Mouse (Mus musculus): ENCODE data around the gene Eif4g2. TPM values are rescaled to one million over a fixed set of nuclear protein-coding genes. Genes with fewer than 3 reads are reported as not detected.

Gene Eif4g2
- polyA plus RNA-seq, 2 experiments, result 350 to 921 TPM

DNA sequence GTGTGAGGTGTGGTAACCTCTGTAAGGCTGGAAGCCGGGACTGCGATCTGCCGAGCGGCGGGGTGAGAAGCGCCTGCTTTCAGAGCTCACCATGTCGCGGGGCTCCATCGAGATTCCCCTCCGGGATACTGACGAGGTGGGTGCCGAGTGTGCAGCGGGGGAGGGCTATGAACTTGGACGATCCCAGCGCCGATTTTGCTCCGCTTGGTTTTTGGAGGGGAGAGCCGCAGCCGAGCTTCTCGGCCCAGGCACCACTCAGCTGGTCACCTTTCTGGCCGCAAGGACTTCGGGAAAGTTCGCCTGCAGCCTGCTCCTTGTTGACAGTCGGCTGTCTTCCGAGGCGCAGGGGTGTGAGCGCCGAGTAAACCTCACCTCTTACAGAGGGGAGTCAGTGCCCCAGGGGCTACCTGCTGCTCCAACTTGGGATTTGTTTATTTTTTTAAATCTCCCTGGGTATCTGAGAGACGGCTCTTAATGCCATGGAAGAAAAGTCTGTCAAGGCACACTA is 53.7 kb downstream of the Eif4g2 start:
- Histone ChIP-seq H3K4me3 (replicated peaks; ENCODE audit: low read length) (peak overlapping the region; percentile 92), H3K27ac (replicated peaks; ENCODE audit: low read depth, low read length) (peak overlapping the region; percentile 86), H3K4me1 (ENCODE audit: control insufficient read depth, insufficient read depth, low read length) (peaks cover 9% of the 10 kb centered on the region; the same call in 1 of the 2 replicates), H3K36me3 (ENCODE audit: control insufficient read depth, insufficient read depth, low read length) (peaks cover 22% of the 10 kb centered on the region), H3K4me2 (replicated peaks; ENCODE audit: low read depth, low read length, severe bottlenecking) (peak overlapping the region; percentile 77), H3K9ac (ENCODE audit: low read depth, low read length, severe bottlenecking) (peak overlapping the region; percentile 78), H3K27me3 (ENCODE audit: control insufficient read depth, insufficient read depth, low read length) (no peaks in the 10 kb centered on the region), H3K9me3 (ENCODE audit: control insufficient read depth, low read length) (no peaks in the 10 kb centered on the region)
- no peak for DNase-seq (ENCODE audit: low spot score)
- no peak; the same call in 1 of the 2 replicates for ATAC-seq (ENCODE audit: low FRiP score, low read depth)
- no peak for TF ChIP-seq POLR2A (IDR thresholded peaks at IDR 0.05; ENCODE audit: borderline replicate concordance, extremely low read depth, insufficient read depth, insufficient read length)
- under 1% methylated on average over 29 of the region's 29 CpGs for WGBS

DNA sequence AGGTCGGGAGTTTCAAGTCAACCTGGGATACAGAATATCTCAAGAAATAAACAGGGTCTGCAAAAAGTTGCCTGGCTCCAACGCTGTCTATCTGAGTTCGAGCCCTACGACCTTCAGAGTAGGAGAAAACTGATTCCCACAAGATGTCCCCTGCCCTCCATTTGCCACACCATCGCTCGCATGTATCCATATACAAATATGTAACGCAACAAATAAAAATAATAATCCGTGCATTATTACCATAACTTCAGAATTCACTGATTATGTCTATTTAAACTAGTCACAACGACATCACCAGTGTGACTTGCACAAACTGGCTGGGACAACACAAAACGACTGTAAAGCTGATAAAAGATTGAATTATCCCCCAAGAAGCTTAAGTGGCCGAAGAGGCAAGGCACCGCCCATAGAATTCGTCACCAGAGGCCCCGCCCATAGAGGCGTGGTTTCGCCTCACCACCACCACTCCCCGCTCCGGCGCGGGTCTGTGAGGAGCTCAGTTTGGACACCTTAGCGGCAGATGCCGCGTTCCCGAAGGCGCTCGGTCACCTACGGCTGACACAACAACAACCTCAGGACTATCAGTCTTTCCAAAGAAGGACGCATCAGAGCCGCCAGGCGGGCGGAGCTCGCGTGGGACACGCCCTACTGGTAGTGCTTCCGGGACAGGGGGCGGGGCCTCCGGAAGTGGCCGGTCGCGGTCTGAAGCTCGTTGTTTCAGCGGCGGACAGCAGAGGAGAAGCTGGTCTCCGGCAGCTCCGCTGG is 54.4 kb downstream of the Eif4g2 start, which contains the start of gene Ctr9:
Ctr9 (plus strand) TSS at position 671 of the 765 bp plus-strand sequence.
- 5% methylated on average over 45 of the region's 45 CpGs for WGBS
- H3K4me3 ChIP-seq (replicated peaks; ENCODE audit: low read length), result peak within 1 kb of the TSS; percentile 92
- peak within 1 kb of the TSS; percentile 78 for H3K9ac ChIP-seq (ENCODE audit: low read depth, low read length, severe bottlenecking)
- peak; percentile 97 for ATAC-seq (ENCODE audit: low FRiP score, low read depth)
- peaks cover 17% of the 10 kb centered on the region for H3K36me3 ChIP-seq (ENCODE audit: control insufficient read depth, insufficient read depth, low read length)
- peak; percentile 92 for DNase-seq (ENCODE audit: low spot score)
- peak; percentile 81; the same call in 1 of the 2 replicates for TF ChIP-seq POLR2A (IDR thresholded peaks at IDR 0.05; ENCODE audit: borderline replicate concordance, extremely low read depth, insufficient read depth, insufficient read length)
- peaks cover 9% of the 10 kb centered on the region; the same call in 1 of the 2 replicates for H3K4me1 ChIP-seq (ENCODE audit: control insufficient read depth, insufficient read depth, low read length)
- H3K4me2 ChIP-seq (replicated peaks; ENCODE audit: low read depth, low read length, severe bottlenecking), result peak within 1 kb of the TSS; percentile 77
- no peaks in the 10 kb centered on the region for H3K27me3 ChIP-seq (ENCODE audit: control insufficient read depth, insufficient read depth, low read length)
- no peaks in the 10 kb centered on the region for H3K9me3 ChIP-seq (ENCODE audit: control insufficient read depth, low read length)
- peak within 1 kb of the TSS; percentile 86 for H3K27ac ChIP-seq (replicated peaks; ENCODE audit: low read depth, low read length)

DNA sequence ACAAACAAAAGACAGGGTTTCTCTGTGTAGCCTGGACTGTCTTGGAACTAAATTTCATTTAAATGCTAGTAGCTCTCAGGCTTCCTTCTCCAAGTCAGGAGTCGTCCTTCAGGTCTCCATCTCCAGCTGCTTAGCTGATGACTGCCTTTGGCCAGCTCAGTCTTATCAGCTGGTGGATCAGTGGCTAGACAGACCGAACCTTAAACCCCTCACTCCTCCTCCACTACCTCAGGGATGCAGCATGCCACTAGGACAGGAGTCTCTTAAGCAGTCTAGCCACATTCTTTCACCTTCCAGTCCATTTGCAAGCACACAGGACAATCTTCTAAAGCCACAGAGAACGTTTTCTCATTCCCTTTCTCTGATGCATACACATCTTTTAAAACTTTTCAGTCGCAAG is 57.9 kb downstream of the Eif4g2 start:
- Histone ChIP-seq H3K27me3 (ENCODE audit: control insufficient read depth, insufficient read depth, low read length) (no peaks in the 10 kb centered on the region), H3K9ac (ENCODE audit: low read depth, low read length, severe bottlenecking) (no peak overlapping the region), H3K9me3 (ENCODE audit: control insufficient read depth, low read length) (no peaks in the 10 kb centered on the region), H3K27ac (replicated peaks; ENCODE audit: low read depth, low read length) (no peak overlapping the region), H3K4me2 (replicated peaks; ENCODE audit: low read depth, low read length, severe bottlenecking) (no peak overlapping the region), H3K4me3 (replicated peaks; ENCODE audit: low read length) (no peak overlapping the region), H3K4me1 (ENCODE audit: control insufficient read depth, insufficient read depth, low read length) (peaks cover 5% of the 10 kb centered on the region; the same call in 1 of the 2 replicates), H3K36me3 (ENCODE audit: control insufficient read depth, insufficient read depth, low read length) (no peaks in the 10 kb centered on the region)
- no peak for ATAC-seq (ENCODE audit: low FRiP score, low read depth)
- TF ChIP-seq POLR2A (IDR thresholded peaks at IDR 0.05; ENCODE audit: borderline replicate concordance, extremely low read depth, insufficient read depth, insufficient read length), result no peak
- 58% methylated on average over 4 of the region's 4 CpGs for WGBS
- no peak for DNase-seq (ENCODE audit: low spot score)

DNA sequence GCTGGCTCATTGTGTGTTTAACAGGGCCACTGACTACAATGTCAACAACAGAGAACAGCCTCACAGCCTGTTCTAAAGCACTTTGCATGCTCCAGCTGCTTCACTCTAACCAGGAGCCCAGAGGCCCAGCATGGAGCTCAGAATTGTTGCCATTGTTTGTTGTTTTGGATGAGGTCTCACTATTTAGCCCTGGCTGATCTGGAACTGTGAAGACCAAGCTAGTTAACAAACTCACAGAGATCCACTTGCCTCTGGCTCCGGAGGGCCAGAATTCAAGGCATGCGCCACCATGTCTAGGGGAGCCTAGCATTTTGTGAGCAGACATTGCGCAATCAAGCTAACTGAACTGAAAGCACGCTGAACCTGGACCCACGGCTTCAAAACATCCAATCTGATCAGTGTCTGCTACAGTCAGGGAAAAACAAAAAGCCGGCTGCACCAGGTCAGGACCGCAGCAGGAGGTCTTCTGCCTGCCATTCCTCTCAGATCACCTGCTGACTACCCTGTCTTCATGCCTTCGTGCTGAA is 58.7 kb downstream of the Eif4g2 start:
- no peak for DNase-seq (ENCODE audit: low spot score)
- WGBS, result 40% methylated on average over 8 of the region's 8 CpGs
- Histone ChIP-seq H3K4me3 (replicated peaks; ENCODE audit: low read length) (no peak overlapping the region), H3K4me1 (ENCODE audit: control insufficient read depth, insufficient read depth, low read length) (no peaks in the 10 kb centered on the region), H3K4me2 (replicated peaks; ENCODE audit: low read depth, low read length, severe bottlenecking) (no peak overlapping the region), H3K27me3 (ENCODE audit: control insufficient read depth, insufficient read depth, low read length) (no peaks in the 10 kb centered on the region), H3K9ac (ENCODE audit: low read depth, low read length, severe bottlenecking) (no peak overlapping the region), H3K27ac (replicated peaks; ENCODE audit: low read depth, low read length) (no peak overlapping the region), H3K36me3 (ENCODE audit: control insufficient read depth, insufficient read depth, low read length) (no peaks in the 10 kb centered on the region), H3K9me3 (ENCODE audit: control insufficient read depth, low read length) (no peaks in the 10 kb centered on the region)
- ATAC-seq (ENCODE audit: low FRiP score, low read depth), result no peak
- no peak for TF ChIP-seq POLR2A (IDR thresholded peaks at IDR 0.05; ENCODE audit: borderline replicate concordance, extremely low read depth, insufficient read depth, insufficient read length)

DNA sequence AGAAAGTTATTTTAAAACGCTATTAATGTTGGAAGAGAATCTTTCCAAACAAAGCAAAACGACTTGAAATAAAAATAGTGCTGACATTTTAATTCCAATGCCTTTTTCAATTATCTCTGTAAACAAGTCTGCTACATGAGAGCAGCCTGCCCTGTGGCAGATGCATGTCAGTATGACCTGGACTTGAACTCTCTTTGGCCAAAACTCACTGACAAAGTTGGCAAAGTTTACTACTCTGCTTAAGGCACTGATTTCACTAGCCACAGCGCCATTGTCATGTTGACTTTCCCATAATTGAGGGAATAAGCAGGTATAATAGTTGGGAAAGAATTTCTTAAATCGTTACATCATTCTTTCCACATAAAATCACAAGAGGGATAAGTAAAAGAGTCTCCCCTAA is 62.0 kb downstream of the Eif4g2 start:
- H3K4me1 ChIP-seq (ENCODE audit: control insufficient read depth, insufficient read depth, low read length), result no peaks in the 10 kb centered on the region
- H3K4me3 ChIP-seq (replicated peaks; ENCODE audit: low read length), result no peak overlapping the region
- no peaks in the 10 kb centered on the region for H3K27me3 ChIP-seq (ENCODE audit: control insufficient read depth, insufficient read depth, low read length)
- WGBS, result 67% methylated on average over 4 of the region's 4 CpGs
- H3K9me3 ChIP-seq (ENCODE audit: control insufficient read depth, low read length), result no peaks in the 10 kb centered on the region
- no peaks in the 10 kb centered on the region for H3K36me3 ChIP-seq (ENCODE audit: control insufficient read depth, insufficient read depth, low read length)
- no peak overlapping the region for H3K9ac ChIP-seq (ENCODE audit: low read depth, low read length, severe bottlenecking)
- no peak for TF ChIP-seq POLR2A (IDR thresholded peaks at IDR 0.05; ENCODE audit: borderline replicate concordance, extremely low read depth, insufficient read depth, insufficient read length)
- no peak for DNase-seq (ENCODE audit: low spot score)
- no peak for ATAC-seq (ENCODE audit: low FRiP score, low read depth)
- no peak overlapping the region for H3K27ac ChIP-seq (replicated peaks; ENCODE audit: low read depth, low read length)
- no peak overlapping the region for H3K4me2 ChIP-seq (replicated peaks; ENCODE audit: low read depth, low read length, severe bottlenecking)

Other genes with a start within 250 kb of the Eif4g2 start
- gene Rnf141, start 238.6 kb downstream of the Eif4g2 start, polyA plus RNA-seq (2012; rRNA removed), result 19.4 and 22.0 TPM in 2 replicates
- 21.6 and 22.3 TPM in 2 replicates for gene Rnf141, start 238.6 kb downstream of the Eif4g2 start, polyA plus RNA-seq (2014; fragmentation: Nextera tagmentation; extraction: Ambion mirVana)
- gene Lyve1, start 219.8 kb downstream of the Eif4g2 start, polyA plus RNA-seq (2012; rRNA removed), result 9.7 and 10.6 TPM in 2 replicates
- 5.1 and 10.2 TPM in 2 replicates for gene Lyve1, start 219.8 kb downstream of the Eif4g2 start, polyA plus RNA-seq (2014; fragmentation: Nextera tagmentation; extraction: Ambion mirVana)
- gene Mrvi1, start 100.6 kb downstream of the Eif4g2 start, polyA plus RNA-seq (2012; rRNA removed), result 1.2 and 2.1 TPM in 2 replicates
- 0.76 and 1.0 TPM in 2 replicates for gene Mrvi1, start 100.6 kb downstream of the Eif4g2 start, polyA plus RNA-seq (2014; fragmentation: Nextera tagmentation; extraction: Ambion mirVana)
- gene Ctr9, start 54.1 kb downstream of the Eif4g2 start, polyA plus RNA-seq (2012; rRNA removed), result 29.8 and 36.0 TPM in 2 replicates
- gene Ctr9, start 54.1 kb downstream of the Eif4g2 start, polyA plus RNA-seq (2014; fragmentation: Nextera tagmentation; extraction: Ambion mirVana), result 57.6 and 67.0 TPM in 2 replicates